Mouse (Mus musculus) telencephalon, adult 2 months (tissue): ENCODE results near the gene Ptpn23.

Experiments used
- DNase-seq: peaks from one replicate; pipeline ENCODE4 v3.0.0-alpha.2; 2011; ENCODE audit warnings: low read depth, low spot score

Gene Ptpn23

GRCm38 (mm10) chr9:110384369-110384929 lies 23.6 kb downstream of the Ptpn23 start:
- no peak for DNase-seq

- DNase-seq, result no peak
These were observed 26.7 kb downstream of the Ptpn23 start for GRCm38 (mm10) chr9:110381292-110381691.

- no peak for DNase-seq
These were observed 27.4 kb downstream of the Ptpn23 start for GRCm38 (mm10) chr9:110380662-110381061.

GRCm38 (mm10) chr9:110379361-110379760 lies 28.7 kb downstream of the Ptpn23 start:
- DNase-seq, result no peak

- peak; percentile 21 for DNase-seq
These were observed 30.4 kb downstream of the Ptpn23 start for GRCm38 (mm10) chr9:110377655-110378054.

GRCm38 (mm10) chr9:110375668-110376067 lies 32.3 kb downstream of the Ptpn23 start:
- DNase-seq, result no peak

GRCm38 (mm10) chr9:110373871-110374270 lies 34.1 kb downstream of the Ptpn23 start:
- DNase-seq, result no peak

GRCm38 (mm10) chr9:110369860-110370259 lies 38.2 kb downstream of the Ptpn23 start:
- DNase-seq, result no peak

- DNase-seq, result no peak
These were observed 41.3 kb downstream of the Ptpn23 start for GRCm38 (mm10) chr9:110366746-110367145.

GRCm38 (mm10) chr9:110362337-110362736 lies 45.7 kb downstream of the Ptpn23 start:
- DNase-seq, result no peak

- DNase-seq, result no peak
These were observed 46.7 kb downstream of the Ptpn23 start for GRCm38 (mm10) chr9:110361299-110361698.

GRCm38 (mm10) chr9:110358341-110358740 lies 49.7 kb downstream of the Ptpn23 start:
- no peak for DNase-seq

GRCm38 (mm10) chr9:110351932-110352632 lies 55.9 kb downstream of the Ptpn23 start:
- no peak for DNase-seq

- DNase-seq, result no peak
These were observed 56.7 kb downstream of the Ptpn23 start for GRCm38 (mm10) chr9:110351350-110351749.

- DNase-seq, result no peak
These were observed 57.4 kb downstream of the Ptpn23 start for GRCm38 (mm10) chr9:110350612-110351011.

- no peak for DNase-seq
These were observed 57.8 kb downstream of the Ptpn23 start for GRCm38 (mm10) chr9:110350188-110350587.

- DNase-seq, result no peak
These were observed 59.1 kb downstream of the Ptpn23 start for GRCm38 (mm10) chr9:110348899-110349298.

- no peak for DNase-seq
These were observed 62.8 kb downstream of the Ptpn23 start for GRCm38 (mm10) chr9:110345057-110345739.

- no peak for DNase-seq
These were observed 64.2 kb downstream of the Ptpn23 start for GRCm38 (mm10) chr9:110343805-110344204.

GRCm38 (mm10) chr9:110342008-110342407 lies 66.0 kb downstream of the Ptpn23 start:
- peak; percentile 22 for DNase-seq

- no peak for DNase-seq
These were observed 67.8 kb downstream of the Ptpn23 start for GRCm38 (mm10) chr9:110340037-110340750.
